Comparison of ENCODE assay signal across 20 mouse cellular contexts in genomic region chr8:111575492-111575891, GRCm38 (mm10). TPM values are rescaled to one million over a fixed set of nuclear protein-coding genes. Genes with fewer than 3 reads are reported as not detected.
"Had no signal": no experiment of that assay in that cellular context is flagged by ENCODE, and none has a peak within 500 bp of the region (broad histone marks: within the 10 kb centered on the region; RNA-seq: fewer than 3 reads in every experiment).

No protein-coding gene starts in this region.

- H3K4me2 ChIP-seq: liver, embryonic 11.5 days; liver, embryonic 13.5 days; liver, embryonic 15.5 days; lung, embryonic 15.5 days; midbrain, embryonic 11.5 days; midbrain, embryonic 13.5 days; neural tube, embryonic 12.5 days; stomach, embryonic 15.5 days had no signal

- H3K27ac ChIP-seq: liver, embryonic 15.5 days; lung, embryonic 15.5 days; macrophage; midbrain, embryonic 13.5 days; neural tube, embryonic 12.5 days; stomach, embryonic 15.5 days; stomach, postnatal 0 days had no signal

- H3K9ac ChIP-seq: liver, embryonic 13.5 days; liver, embryonic 15.5 days; liver, postnatal 0 days; lung, embryonic 15.5 days; midbrain, embryonic 13.5 days; neural tube, embryonic 12.5 days; stomach, embryonic 15.5 days had no signal

- H3K36me3 ChIP-seq: liver, embryonic 15.5 days; lung, embryonic 15.5 days; midbrain, embryonic 13.5 days; neural tube, embryonic 12.5 days; stomach, embryonic 15.5 days had no signal

- H3K4me1 ChIP-seq: megakaryocyte, embryonic 14.5 days had no signal

- ATAC-seq: liver, postnatal 0 days; lung, postnatal 0 days; midbrain, embryonic 13.5 days had no signal

- H3K27me3 ChIP-seq: liver, embryonic 13.5 days; liver, embryonic 15.5 days; lung, embryonic 15.5 days; midbrain, embryonic 13.5 days; neural tube, embryonic 12.5 days; stomach, embryonic 15.5 days had no signal

- H3K9me3 ChIP-seq: liver, embryonic 13.5 days; liver, embryonic 15.5 days; lung, embryonic 15.5 days; midbrain, embryonic 13.5 days; neural tube, embryonic 12.5 days; stomach, embryonic 15.5 days had no signal

- H3K4me3 ChIP-seq: liver, embryonic 13.5 days; liver, embryonic 15.5 days; lung, embryonic 15.5 days; megakaryocyte, embryonic 14.5 days; midbrain, embryonic 13.5 days; neural tube, embryonic 12.5 days; stomach, embryonic 15.5 days had no signal

- DNase-seq: liver, embryonic 13.5 days; liver, postnatal 0 days; lung, adult 2 months; lung, postnatal 14 days; lung, postnatal 36 days; right cerebral cortex, postnatal 14 days; thymus, postnatal 4 days had no signal

RNA-seq across cellular contexts. Expression of gene Ldhd, which starts 54.7 kb away (rescaled TPM):
- total RNA-seq: monocyte, adult 5-6 weeks; neutrophil, adult 5-6 weeks had no signal
